Mouse (Mus musculus): ENCODE results near the gene Dlg2.

GRCm38 (mm10) chr7:91261672-91262030 is 785.2 kb downstream of the Dlg2 start:
- TF ChIP-seq GATA1 (IDR thresholded peaks at IDR 0.05; ENCODE audit: borderline replicate concordance, low read length), result no peak
- TF ChIP-seq FLI1 (IDR thresholded peaks at IDR 0.05; ENCODE audit: low read length), result no peak
